ENCODE assay signal across 8 mouse cellular contexts in the genomic region with DNA sequence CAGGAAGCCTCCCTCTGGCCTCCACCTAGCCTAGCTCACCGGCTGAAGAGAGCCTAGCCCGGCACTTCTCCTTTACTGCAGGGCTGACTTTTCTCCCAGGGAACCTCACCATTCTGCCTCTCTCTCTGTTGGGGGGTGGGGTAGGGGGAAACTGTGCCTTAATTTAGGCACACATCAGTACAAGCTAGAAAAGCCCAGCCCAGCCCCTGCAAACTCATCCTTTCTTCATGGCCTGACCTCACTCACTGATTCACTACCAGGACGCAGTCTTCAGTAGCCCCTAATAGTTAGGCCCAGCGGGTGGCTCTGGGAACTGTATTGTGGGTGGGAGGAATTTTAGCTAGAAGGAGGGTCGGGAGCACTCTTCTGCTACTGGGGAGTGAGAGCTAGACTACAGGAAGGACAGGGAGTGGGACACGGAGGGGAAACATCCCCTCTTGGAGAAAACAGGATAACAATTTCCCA. TPM values are rescaled to one million over a fixed set of nuclear protein-coding genes. Genes with fewer than 3 reads are reported as not detected.
DNase-seq lines count a peak whose midpoint lies in the region; ATAC-seq and TF ChIP-seq lines count a peak whose summit lies in the region.

No protein-coding gene starts in this region.

- WGBS in kidney, adult 2 months: 21% methylated on average over 6 of the region's 6 CpGs
- WGBS in embryonic facial prominence, embryonic 10.5 days: 21% methylated on average over 6 of the region's 6 CpGs
- WGBS in intestine, embryonic 14.5 days: 30% methylated on average over 6 of the region's 6 CpGs
- WGBS in midbrain, postnatal 0 days: 20% methylated on average over 6 of the region's 6 CpGs

- TF ChIP-seq CTCF in kidney, adult 2 months (conservative IDR thresholded peaks at IDR 0.05; ENCODE audit: insufficient read depth, insufficient read length, low read depth, low read length): no peak
- no peak for TF ChIP-seq CTCF in midbrain, postnatal 0 days (IDR thresholded peaks at IDR 0.05)

- no peak overlapping the region for H3K4me3 ChIP-seq in kidney, adult 2 months (ENCODE audit: insufficient read depth, low read depth, low read length)
- H3K4me3 ChIP-seq in embryonic facial prominence, embryonic 10.5 days: peak overlapping the region; percentile 33; the same call in 1 of the 2 replicates
- no peak overlapping the region for H3K4me3 ChIP-seq in intestine, embryonic 14.5 days (ENCODE audit: low read depth, low read length)
- H3K4me3 ChIP-seq in midbrain, postnatal 0 days (ENCODE audit: low read depth, low read length): no peak overlapping the region

- peaks cover 68% of the 10 kb centered on the region for H3K4me1 ChIP-seq in kidney, adult 2 months (ENCODE audit: control insufficient read depth, insufficient read depth, low read length)
- H3K4me1 ChIP-seq in embryonic facial prominence, embryonic 10.5 days: peaks cover 81% of the 10 kb centered on the region
- peaks cover 71% of the 10 kb centered on the region for H3K4me1 ChIP-seq in intestine, embryonic 14.5 days (replicated peaks; ENCODE audit: control insufficient read depth, insufficient read depth, low read length)
- peaks cover 58% of the 10 kb centered on the region for H3K4me1 ChIP-seq in midbrain, postnatal 0 days (ENCODE audit: insufficient read depth, low read length)

- no peak for TF ChIP-seq POLR2A in kidney, adult 2 months (IDR thresholded peaks at IDR 0.05; ENCODE audit: low read depth, low read length)

- H3K4me2 ChIP-seq in intestine, embryonic 14.5 days (ENCODE audit: low read length): peak overlapping the region; percentile 39
- H3K4me2 ChIP-seq in midbrain, postnatal 0 days (ENCODE audit: low read depth, low read length, poor library complexity, severe bottlenecking): peak overlapping the region; percentile 38; the same call in 1 of the 2 replicates

- H3K9me3 ChIP-seq in embryonic facial prominence, embryonic 10.5 days: no peaks in the 10 kb centered on the region
- no peaks in the 10 kb centered on the region for H3K9me3 ChIP-seq in intestine, embryonic 14.5 days (ENCODE audit: control insufficient read depth, low read length)
- no peaks in the 10 kb centered on the region for H3K9me3 ChIP-seq in midbrain, postnatal 0 days (ENCODE audit: low read length)

- H3K36me3 ChIP-seq in kidney, adult 2 months (ENCODE audit: control insufficient read depth, insufficient read depth, low read length): no peaks in the 10 kb centered on the region
- peaks cover 4% of the 10 kb centered on the region; the same call in 1 of the 2 replicates for H3K36me3 ChIP-seq in embryonic facial prominence, embryonic 10.5 days (replicated peaks)
- no peaks in the 10 kb centered on the region; the same call in 1 of the 2 replicates for H3K36me3 ChIP-seq in intestine, embryonic 14.5 days (ENCODE audit: control insufficient read depth, insufficient read depth, low read length)
- 0 out of 2 replicates have a peak, but pooled peaks cover 3% of the 10 kb centered on the region for H3K36me3 ChIP-seq in midbrain, postnatal 0 days (ENCODE audit: insufficient read depth, low read length)

- H3K27ac ChIP-seq in kidney, adult 2 months (ENCODE audit: insufficient read depth, low read depth, low read length): peak overlapping the region; percentile 70
- peak overlapping the region; percentile 63 for H3K27ac ChIP-seq in embryonic facial prominence, embryonic 10.5 days (replicated peaks)
- peak overlapping the region; percentile 62; the same call in 1 of the 2 replicates for H3K27ac ChIP-seq in intestine, embryonic 14.5 days (ENCODE audit: low read depth)
- peak overlapping the region; percentile 85 for H3K27ac ChIP-seq in midbrain, postnatal 0 days (ENCODE audit: low read depth, low read length)

- H3K9ac ChIP-seq in intestine, embryonic 14.5 days (ENCODE audit: low read length): no peak overlapping the region
- peak overlapping the region; percentile 42 for H3K9ac ChIP-seq in midbrain, postnatal 0 days (replicated peaks; ENCODE audit: low read length, poor library complexity, severe bottlenecking)

- ATAC-seq in intestine, embryonic 14.5 days (replicated peaks; ENCODE audit: low FRiP score, low TSS enrichment, low read depth): no peak
- ATAC-seq in midbrain, postnatal 0 days (ENCODE audit: low FRiP score): no peak
- ATAC-seq in megakaryocyte progenitor cell, adult 5-6 weeks (replicated peaks; ENCODE audit: poor library complexity): no peak

- no peak for DNase-seq in kidney, adult 2 months
- DNase-seq in kidney, adult 8-10 months: no peak
- no peak for DNase-seq in embryonic facial prominence, embryonic 10.5 days (ENCODE audit: low spot score)
- DNase-seq in intestine, embryonic 14.5 days (ENCODE audit: low spot score): no peak
- no peak for DNase-seq in midbrain, postnatal 0 days (ENCODE audit: low spot score)
- no peak for DNase-seq in Muller cell, postnatal 12 days (ENCODE audit: inconsistent ontology term)
- DNase-seq in adrenal gland, postnatal 4 days (ENCODE audit: low spot score in 2 of 2): no peak

- H3K27me3 ChIP-seq in kidney, adult 2 months (replicated peaks; ENCODE audit: control insufficient read depth, insufficient read depth, low read length): no peaks in the 10 kb centered on the region
- no peaks in the 10 kb centered on the region for H3K27me3 ChIP-seq in embryonic facial prominence, embryonic 10.5 days (replicated peaks; ENCODE audit: low read depth, poor library complexity, severe bottlenecking)
- H3K27me3 ChIP-seq in intestine, embryonic 14.5 days (replicated peaks; ENCODE audit: control insufficient read depth, insufficient read depth, low read length): no peaks in the 10 kb centered on the region
- no peaks in the 10 kb centered on the region for H3K27me3 ChIP-seq in midbrain, postnatal 0 days (ENCODE audit: insufficient read depth, low read length)

RNA-seq across cellular contexts. Expression of gene Mef2d, which starts 7.4 kb away (rescaled TPM):
- polyA plus RNA-seq in kidney, adult 2 months (2012; rRNA removed): 41.8 and 42.7 TPM in 2 replicates
- polyA plus RNA-seq in embryonic facial prominence, embryonic 10.5 days (2016; fragmentation: Nextera tagmentation; extraction: Ambion mirVana): 11.1 and 12.1 TPM in 2 replicates
- 23.4 and 23.8 TPM in 2 replicates for polyA plus RNA-seq in intestine, embryonic 14.5 days (2014; fragmentation: Nextera tagmentation; extraction: Ambion mirVana)
- total RNA-seq in midbrain, postnatal 0 days (2014; rRNA removed): 45.5 and 59.6 TPM in 2 replicates
- polyA plus RNA-seq in midbrain, postnatal 0 days (2015; fragmentation: Nextera tagmentation; extraction: Ambion mirVana): 21.5 and 26.1 TPM in 2 replicates
- total RNA-seq in megakaryocyte progenitor cell, adult 5-6 weeks (2015): 82.5 and 95.7 TPM in 2 replicates
- 49.6 and 52.8 TPM in 2 replicates for total RNA-seq in megakaryocyte progenitor cell, adult 5-6 weeks (2017)
- 10 to 100 TPM; 90.0 to 92.1 TPM for total RNA-seq in adrenal gland, postnatal 4 days (2021)
